Mouse (Mus musculus): ENCODE measurements around the gene Klhl31.

Klhl31 gene

DNA sequence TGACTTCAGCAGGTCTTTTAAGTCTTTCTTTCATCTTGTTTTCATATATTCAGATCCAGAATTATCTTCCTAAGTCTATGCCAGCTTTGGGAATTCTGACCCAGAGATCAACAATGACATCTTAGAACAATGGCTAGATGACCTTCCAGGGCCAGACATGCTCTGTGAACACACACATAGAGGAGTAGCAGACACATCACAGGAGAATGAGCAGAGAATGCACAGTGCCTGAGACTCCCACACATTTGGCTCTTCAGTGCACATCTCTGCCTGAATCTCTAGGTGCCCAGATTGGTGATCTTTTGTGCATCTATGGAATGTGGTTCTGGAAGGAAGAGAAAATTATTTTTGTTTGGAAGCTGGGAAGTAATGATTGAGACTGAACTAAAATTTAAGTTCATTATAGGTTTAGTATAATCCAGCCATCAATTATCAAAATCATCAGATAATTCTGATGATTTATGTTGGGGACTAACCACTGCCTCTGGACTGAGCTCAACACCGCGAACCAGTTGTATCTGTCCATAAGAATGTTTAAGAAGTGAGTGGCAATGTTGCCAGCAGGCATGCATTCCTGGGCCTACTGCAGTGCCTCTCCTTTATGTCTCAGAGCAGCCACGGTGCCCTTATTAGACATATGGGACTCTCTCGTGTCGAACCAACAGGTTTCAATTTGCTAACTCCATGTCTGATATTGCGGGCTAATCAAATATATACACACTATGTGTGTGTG, 12.8 kb upstream of the Klhl31 start:
- no peak for DNase-seq (ENCODE audit: low spot score in 2 of 2)

DNA sequence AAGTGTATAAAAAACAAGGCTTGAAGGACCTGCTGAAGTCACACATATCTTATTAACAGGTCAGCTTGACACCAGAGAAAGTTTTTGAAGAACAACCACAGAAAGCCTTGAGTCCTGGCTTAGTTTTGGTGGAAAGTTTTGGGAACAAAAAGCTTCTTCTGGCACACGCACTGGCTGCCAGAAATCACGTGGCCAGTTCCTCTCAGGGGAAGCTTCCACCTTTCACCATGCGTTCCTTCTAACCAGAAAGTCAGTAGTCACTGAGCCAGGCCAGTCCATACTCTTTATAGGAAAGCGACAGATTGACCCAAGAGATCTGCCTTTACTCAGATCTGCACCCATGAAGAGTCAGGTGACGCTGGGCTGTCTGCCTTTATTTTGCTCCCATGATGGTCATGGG, 12.1 kb upstream of the Klhl31 start:
- no peak for DNase-seq (ENCODE audit: low spot score in 2 of 2)

DNA sequence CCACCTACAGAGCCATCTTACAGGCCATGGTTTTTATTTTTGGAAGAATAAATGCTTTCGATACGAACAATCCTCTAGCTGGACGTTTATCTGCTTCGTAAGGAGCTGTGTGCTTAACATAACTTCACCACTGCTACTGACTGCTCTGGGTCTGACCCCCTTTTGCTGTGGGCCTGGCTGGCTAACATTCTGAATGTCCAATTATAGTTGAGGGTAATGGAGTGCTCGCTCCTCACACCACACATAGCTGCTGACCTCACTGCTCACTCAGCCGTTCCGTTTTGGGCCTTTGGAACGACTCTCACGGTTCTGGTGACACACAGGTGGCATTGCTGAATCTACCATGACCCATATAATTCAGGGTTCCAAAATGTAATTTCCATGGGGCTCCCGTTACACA, 7.6 kb upstream of the Klhl31 start:
- DNase-seq (ENCODE audit: low spot score in 2 of 2): no peak

DNA sequence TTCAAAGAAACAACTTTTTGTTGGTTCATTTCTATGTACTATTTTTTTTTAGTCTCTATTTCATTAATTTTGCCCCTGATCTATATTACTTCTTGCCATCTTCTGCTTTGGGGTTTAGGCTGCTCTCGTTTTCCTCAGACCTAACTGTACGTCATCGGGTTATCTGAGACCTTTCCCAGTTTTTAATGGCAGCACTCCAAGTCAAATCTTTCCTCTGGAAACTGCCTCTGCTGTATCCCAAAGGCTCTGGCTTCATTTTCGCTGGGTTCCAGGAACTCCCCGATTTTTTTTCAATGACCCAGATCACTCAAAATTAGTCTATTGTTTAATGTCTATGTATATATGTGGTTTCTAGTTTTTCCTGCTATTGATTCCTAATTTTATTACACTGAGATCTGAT, 6.6 kb upstream of the Klhl31 start:
- DNase-seq (ENCODE audit: low spot score in 2 of 2): no peak

DNA sequence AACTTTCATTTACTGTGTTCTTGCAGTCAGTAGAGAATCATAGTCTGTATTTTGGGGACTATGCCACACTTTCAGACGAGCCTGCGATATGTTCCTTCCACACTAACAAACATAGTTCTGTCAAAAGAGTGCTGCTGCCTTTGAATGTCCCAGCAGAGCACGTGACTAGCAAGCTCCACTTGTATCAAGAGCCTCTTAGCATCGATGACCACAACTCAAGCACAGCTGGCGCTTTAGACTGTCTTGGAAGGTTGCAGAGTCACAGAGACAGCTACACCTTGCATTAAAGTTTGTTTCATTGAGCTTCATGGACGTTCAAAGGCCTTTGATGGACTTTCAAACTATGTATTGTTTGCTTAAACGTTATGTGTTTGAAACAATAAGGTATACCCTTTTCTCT, 5.5 kb upstream of the Klhl31 start:
- DNase-seq (ENCODE audit: low spot score in 2 of 2): no peak

DNA sequence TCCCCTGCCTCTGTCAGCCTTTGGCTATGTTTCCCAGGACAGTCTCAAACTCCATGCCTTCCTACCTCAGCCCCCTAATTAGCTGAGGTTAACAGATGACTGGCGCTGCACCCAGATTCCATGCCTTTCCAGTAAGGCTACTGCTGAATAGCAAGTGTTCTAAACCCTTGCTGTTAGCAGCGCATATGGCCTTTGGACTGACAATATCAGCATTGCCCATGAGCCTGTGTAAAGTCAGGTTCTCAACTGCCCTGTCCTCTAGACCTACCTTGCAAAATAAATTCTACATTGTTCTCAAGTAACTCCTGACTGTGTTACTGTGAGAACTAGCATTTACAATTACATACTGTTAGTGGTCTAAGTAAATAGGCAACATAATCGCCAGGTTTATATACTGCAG, 3.9 kb upstream of the Klhl31 start:
- no peak for DNase-seq (ENCODE audit: low spot score in 2 of 2)

DNA sequence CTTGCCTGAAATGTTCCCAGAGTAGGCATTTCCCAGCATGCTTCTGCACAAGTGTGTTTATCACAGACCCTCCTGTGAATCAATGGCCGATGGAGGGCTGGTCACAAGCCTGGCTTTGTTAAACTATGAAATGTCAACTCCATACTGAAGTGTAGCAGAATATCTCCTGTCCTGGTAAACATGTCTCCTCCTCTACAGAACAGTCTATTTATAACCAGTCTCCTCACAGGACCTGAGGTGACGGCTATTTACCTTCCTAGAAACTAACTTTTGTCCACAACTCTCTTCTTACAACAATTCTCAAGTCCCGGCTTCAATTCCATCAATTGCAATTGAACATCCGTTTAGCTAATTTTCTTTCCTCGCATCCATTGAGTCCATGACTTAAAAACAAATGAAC, 297 bp upstream of the Klhl31 start:
- no peak for DNase-seq (ENCODE audit: low spot score in 2 of 2)

DNA sequence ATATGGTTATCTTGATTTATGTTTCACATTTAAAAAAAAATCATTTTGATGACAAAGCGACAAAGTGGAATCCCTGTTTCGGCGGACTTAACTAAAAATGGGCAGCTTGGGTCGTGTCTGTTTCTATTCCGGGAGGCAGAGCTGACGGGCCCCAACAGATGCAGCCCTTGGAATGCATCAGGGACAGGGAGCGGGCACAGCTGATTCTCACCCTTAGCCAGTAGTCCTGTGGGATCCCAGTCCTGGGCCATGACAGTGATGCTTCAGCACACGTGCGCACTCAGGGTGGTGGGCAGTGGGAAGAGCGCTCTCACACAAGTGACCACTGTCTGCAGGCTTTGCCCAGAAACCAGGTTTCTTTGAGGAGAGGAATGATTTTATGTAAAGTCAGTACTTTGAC, 1.1 kb downstream of the Klhl31 start:
- DNase-seq (ENCODE audit: low spot score in 2 of 2): no peak

DNA sequence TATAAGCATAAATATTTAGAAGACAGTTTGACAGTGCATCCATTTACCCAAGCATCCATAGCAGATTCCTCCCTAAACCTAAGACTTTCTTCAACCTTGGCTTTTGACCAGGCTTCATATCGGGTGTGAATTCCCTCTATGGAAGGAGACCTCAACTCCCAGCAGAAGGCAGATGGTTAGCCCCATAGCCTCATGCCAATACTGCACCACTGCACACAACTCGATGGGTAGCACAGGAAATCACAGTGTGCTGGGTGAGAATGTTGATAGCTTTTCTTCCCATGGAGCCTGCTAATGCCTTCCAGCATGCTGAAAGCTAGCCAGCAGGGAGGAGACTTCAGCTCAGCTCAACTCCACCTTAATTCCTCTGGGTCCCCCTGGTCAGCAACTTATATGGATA, 8.9 kb downstream of the Klhl31 start:
- DNase-seq (ENCODE audit: low spot score in 2 of 2): no peak

DNA sequence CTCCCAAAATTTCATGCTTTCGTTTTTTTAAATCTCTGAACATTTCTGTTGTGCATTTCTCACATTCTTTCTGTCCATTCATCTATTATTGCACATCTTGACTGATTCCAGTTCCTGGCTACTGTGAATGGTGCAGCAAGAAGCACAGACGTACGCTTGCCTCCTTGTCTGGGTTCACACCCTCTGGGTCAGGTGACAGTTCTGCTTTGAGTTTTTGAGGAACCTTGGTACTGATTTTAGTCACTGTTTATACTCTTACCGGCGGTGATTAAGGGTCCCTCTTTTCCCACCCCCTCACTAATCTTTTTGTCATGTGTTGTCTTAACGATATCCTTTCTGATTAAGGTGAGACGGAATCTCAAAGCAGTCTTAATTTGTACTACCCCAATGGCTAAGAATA, 15.5 kb downstream of the Klhl31 start:
- no peak for DNase-seq (ENCODE audit: low spot score in 2 of 2)

DNA sequence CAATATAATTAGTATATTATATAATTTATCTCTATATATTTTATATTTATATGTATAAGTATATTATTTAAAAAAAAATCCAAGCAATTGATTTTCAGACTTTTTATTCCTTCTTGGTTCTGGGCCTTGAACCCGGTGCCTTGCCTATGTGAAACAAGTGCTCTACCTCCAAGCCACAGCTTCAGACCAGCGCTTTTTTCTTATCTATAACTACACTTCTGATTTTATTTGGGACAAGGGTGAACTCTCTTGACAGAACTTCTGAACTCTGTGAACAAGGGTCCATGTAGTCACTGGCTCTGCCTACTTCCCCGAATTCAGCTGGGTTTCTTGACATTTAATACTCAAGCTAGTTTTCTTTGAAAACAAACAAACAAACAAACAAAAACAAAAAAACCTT, 17.6 kb downstream of the Klhl31 start:
- no peak for DNase-seq (ENCODE audit: low spot score in 2 of 2)

DNA sequence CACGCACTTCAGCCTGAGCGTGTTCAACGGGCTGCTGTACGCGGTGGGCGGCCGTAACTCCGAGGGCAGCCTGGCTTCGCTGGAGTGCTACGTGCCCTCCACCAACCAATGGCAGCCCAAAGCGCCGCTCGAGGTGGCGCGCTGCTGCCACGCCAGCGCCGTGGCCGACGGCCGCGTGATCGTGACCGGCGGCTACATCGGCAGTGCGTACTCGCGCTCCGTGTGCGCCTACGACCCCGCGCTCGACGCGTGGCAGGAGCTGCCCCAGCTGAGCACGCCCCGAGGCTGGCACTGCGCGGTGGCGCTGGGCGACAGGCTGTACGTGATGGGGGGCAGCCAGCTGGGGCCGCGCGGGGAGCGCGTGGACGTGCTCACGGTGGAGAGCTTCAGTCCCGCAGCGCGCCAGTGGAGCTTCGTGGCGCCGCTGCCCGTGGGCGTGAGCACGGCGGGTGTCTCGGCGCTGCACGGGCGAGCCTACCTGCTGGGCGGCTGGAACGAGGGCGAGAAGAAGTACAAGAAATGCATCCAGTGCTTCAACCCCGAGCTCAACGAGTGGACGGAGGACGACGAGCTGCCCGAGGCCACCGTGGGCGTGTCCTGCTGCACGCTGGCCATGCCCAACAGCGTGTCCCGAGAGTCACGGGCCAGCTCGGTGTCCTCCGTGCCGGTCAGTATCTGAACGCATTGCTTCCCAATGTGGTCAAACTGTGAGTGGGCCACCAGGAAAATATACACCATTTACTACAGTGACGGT, 19.1 kb downstream of the Klhl31 start:
- peak; percentile 25 to 39 for DNase-seq (ENCODE audit: low spot score in 2 of 2)

DNA sequence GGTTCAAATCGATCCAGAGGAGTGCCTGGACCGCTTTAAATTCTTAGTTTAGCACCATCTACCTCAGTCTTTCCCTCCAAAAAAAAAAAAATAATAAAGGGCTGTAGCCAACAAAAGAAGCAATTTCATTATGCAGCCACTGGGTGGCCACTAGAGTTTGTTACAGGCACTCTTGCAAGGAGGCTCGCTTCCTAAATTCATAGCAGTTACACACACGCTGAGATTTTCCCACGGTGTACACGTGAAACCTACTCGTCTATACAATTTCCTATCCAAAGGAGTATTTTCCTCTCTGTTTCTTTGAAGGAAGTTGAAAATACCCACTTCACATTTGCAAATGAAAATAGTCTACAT, 19.6 kb downstream of the Klhl31 start:
- peak; percentile 1 to 45 for DNase-seq (ENCODE audit: low spot score in 2 of 2)

DNA sequence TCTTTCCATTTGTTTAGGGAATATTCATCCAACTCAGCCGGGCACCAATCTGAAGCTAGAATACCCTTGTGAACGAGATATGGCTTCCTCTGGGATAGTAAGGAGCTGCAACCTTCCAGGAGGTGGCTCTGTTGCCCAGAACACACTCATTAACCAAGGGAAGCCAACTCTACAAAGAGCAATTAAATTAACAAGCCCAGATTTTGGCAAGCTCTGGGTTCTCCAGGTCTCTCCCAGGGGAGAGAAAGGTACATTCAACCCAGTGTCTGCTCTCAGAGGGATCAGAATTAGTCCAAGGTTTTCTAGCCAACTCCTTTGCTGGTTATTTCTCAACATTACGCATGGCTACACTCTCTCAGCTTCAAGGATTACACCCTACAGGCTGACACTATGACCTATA, 26.6 kb downstream of the Klhl31 start:
- no peak for DNase-seq (ENCODE audit: low spot score in 2 of 2)

DNA sequence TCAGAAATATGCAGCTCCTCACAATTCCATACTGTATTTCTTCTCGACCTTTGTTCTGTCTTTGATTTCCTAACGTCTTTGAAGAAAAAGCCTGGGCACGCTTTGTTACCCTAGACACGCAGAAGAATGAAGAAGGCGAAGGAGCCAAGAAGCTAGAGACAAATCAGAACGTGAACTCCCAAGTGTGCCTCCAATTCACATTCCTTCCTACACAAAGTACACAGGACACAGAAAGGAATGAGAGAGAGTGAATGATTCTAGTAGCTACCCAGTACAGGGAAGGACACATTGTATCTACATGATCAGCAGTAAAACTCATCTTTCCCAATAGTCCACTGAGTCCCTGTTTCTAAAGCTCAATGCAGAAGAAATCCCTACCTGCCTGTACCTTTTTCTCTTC, 33.8 kb downstream of the Klhl31 start:
- no peak for DNase-seq (ENCODE audit: low spot score in 2 of 2)

DNA sequence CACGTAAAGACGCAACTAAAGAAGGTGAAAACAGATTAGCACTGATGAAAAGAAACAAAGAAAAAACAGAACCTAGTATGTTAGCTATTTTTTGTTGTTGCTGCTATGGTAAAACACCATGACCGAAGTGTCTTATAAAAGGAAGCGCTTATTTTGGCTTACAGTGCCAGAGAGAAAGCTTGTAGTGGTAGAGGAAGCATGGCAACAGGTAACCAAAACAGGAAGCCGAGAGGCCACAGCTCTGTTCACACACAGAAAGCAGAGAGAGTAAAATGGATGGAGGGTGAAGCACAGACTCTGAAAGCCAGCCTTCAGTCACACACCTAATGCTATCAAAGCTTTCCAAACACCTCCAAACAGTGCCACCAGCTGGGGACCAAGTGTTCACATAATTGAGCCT, 34.7 kb downstream of the Klhl31 start:
- DNase-seq (ENCODE audit: low spot score in 2 of 2): no peak

DNA sequence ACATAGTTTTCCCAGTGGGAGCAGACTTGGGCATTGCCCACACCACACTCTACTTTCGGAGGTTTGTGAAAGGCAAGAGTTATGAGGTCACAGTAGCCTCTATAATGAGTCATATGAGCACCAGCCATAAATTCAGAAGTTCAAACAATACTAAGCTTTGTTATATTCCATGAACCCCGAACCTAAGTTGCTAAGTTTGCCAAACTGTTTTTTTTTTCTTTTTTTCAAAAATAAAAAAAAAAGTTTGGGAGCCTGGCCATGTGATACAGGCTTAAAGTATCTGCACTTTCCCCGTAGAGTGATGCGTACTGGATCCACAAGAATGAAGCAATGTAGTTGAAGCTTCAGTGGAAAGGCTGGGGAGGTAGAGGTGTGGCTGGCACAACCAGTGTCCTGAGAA, 36.9 kb downstream of the Klhl31 start:
- no peak for DNase-seq (ENCODE audit: low spot score in 2 of 2)

DNA sequence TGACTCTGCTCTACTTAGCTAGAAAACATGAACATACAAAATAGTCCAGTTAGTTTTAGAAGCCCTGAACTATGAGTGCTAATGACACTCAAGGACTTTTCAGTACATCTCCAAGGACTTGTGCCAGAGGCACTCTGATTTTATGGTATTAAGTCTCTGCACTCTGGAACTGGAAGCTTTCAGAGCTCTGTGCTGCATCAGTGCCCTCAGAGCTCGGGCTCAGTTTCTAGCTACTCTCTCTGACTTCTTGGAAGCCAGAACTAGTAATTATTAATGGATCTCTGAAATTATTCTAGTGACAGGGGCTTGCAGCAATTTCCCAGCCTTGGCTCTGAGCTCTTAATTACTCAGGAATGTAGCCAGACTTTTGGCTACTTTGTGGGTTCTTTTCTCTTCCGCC, 37.7 kb downstream of the Klhl31 start:
- DNase-seq (ENCODE audit: low spot score in 2 of 2): no peak

DNA sequence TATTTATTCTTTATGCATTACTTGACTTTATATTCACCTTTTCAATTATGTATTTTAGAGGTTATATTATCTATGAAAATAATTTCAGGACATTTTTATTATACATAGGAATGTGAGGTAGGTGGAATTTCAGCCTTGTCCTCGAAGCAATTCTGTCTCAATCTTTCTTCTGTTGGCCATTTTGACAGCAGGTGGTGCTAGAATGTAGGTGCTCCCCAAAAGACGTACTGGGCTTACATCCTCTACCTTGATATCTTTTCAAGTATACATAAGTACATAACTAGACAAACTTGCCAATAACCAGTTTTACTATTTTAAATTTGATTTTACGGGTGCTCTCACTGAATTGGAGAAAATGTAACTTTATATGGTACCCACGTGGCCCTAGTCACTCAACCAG, 48.6 kb downstream of the Klhl31 start:
- DNase-seq (ENCODE audit: low spot score in 2 of 2): no peak

DNA sequence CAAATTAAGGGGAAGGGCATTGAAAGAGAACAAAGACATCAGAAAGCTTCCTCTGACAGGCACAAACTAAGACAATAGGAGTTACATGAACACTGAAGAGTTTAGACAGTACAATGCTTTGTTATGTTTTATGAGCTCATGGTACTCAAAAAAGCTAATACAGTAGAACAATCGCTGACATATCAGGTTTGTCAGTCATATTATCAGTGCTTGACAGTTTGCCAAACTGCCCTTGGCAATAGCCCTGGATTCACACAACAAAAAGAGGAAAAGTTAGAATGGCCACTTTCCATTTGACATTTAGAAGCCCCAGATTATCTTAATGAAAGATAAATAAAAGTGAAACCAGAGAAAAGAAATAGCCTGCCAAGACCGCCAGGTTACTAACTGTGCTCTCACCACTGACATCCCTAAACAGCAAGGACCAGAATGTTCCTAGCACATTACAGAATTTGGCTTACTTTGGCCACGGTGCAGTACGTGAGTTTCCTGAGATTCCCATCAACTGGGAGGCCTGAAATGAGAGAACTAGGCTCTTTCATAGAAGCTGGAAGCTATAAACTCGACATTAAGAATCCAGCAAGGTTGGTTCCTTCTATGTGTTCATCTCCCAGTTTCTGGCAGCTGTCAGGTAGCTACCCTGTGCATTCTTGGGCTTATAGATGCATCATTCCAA, 49.7 kb downstream of the Klhl31 start:
- DNase-seq (ENCODE audit: low spot score in 2 of 2): no peak

DNA sequence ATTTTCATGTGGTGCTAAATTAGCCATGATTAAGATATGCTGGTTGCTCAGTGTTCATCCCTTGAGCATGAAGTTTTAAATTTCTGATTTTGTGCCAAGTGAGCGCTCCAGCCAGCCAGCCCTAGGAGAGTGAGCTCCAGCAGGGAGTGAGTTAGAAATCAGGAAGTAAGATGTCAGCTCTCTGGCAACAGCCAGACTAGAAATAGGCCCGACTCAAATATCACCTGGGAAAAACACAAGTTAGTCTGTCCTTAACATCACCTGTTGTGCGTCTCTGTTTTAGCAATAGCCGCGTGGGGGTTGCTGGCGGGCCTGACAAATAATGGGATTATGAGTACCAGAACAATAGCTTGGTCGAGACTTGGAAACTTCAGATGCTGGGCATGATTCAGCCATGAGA, 56.4 kb downstream of the Klhl31 start:
- no peak for DNase-seq (ENCODE audit: low spot score in 2 of 2)

DNA sequence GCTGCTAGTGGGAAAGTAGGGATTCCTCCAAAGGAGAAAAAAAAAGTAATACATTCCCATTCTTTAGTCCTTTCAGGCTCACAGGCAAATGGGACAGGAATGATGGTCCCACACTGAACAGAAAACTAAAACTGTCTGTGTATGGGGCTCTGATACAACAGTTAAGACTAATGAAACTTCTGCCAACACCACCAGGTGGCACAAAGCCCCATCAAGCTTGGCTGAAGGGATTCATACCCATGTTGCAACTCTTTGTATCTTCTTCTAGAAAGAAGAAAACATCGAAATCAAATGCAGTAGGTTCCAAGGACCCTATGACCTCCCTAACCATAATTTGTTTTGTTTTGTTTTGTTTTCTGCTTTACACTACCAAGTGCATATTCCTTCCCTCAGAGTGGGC, 57.1 kb downstream of the Klhl31 start:
- no peak for DNase-seq (ENCODE audit: low spot score in 2 of 2)

DNA sequence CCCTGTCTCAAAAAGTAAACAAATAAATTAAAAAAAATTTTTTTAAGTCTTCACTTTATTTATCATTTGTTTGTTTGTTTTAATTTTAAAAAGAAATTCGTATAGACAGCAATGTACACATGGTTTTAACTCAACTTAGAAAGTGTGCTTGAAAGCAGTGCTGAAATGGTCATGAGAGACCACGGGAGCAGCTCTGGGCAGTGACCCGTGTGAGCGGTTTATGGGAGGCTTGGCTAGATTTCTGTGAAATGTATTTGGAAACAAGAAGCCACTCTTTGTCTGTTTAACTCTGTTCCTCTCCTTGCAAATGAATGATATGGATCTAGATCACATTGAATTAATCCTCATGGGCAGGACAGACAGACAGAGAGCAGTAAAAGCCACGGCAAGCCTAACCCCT, 59.3 kb downstream of the Klhl31 start:
- no peak for DNase-seq (ENCODE audit: low spot score in 2 of 2)

Data from left cerebral cortex, adult 9 months (tissue).